Mouse (Mus musculus): ENCODE measurements at regions not wholly inside any gene's neighbourhood (a gene's known extent, or its start where the extent isn't known, plus 50 kb on each side); places are given as distances from the start of the nearest gene placed in this dataset.

DNA sequence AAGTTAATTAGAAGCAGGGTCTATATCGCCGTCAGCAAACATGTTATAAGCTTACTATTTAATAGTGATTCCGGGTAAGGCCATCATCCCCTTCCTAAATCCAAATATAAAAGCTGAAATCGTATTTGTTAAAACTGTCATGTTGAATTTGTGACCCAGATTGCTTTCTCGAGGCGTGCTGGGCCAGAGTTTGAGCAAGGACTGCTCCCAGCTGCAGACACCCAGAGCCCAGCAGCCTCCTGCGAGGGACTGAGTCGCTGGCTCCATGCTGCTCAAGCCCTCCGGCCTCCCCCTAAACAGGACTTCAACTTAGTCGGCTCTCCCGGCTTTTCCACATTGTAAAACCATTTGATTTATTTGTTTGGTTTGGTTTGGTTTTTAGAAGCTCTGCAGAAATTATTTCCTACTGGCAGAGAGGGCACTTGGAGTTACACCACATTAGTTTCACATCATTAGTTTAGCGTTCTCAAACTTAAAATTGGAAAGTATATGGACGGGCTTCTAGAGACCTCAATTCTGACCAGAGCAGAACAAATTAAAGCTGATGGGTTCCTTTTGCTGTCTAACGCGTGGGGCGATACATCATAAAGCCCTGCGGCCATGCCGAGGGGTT lies 126.4 kb upstream of the Pitx1 start:
- peak; percentile 68 for DNase-seq (ENCODE audit: low read depth, low spot score)

DNA sequence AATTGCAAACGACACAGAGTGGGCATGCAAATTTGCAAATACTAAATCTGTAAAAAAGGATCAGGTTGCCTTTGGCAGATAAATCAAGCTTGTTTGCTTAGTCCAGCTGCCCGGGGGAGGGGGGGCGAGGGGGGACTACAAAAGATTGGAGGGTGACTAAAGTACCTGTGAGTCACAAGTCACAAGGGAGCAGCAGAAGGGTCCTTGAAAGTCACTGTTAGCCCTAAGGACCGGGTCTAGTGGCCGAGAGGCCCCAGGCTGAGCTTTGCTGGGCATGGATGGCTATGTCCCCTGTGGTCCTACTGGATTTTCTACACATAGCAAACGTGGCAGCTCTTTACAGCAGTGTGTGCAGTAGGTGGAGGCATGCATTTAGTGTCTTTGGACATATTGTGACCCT lies 118.4 kb upstream of the Pitx1 start:
- no peak for DNase-seq (ENCODE audit: low read depth, low spot score)

DNA sequence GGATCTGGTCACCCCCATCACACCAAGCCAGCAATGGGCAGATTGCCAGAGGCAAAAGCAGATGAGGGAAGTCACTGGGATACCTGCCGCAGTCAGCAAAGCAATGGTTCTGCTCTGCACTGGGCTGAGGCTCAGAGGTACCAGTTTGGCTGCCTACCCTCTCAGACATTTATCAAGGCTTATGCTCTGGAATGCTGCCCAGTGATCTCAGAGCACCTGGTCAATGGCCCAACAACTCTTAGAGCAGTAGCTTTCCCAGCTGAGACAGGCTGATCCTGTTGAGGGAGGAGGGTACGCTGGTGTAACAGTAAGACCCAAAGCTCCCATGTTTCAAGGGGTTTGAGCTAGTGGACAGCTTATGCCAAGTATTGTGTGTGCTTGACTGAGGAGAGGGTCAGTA lies 117.4 kb upstream of the Pitx1 start:
- no peak for DNase-seq (ENCODE audit: low read depth, low spot score)

GRCm38 (mm10) chr13:55950773-55951172 lies 114.8 kb upstream of the Pitx1 start:
- no peak for DNase-seq (ENCODE audit: low read depth, low spot score)

- DNase-seq (ENCODE audit: low read depth, low spot score), result no peak
These were observed 112.6 kb upstream of the Pitx1 start for GRCm38 (mm10) chr13:55948591-55948990.

GRCm38 (mm10) chr13:55948144-55948543 lies 112.2 kb upstream of the Pitx1 start:
- no peak for DNase-seq (ENCODE audit: low read depth, low spot score)

- no peak for DNase-seq (ENCODE audit: low read depth, low spot score)
These were observed 101.4 kb upstream of the Pitx1 start for GRCm38 (mm10) chr13:55937417-55937816.

GRCm38 (mm10) chr13:55937000-55937399 lies 101.0 kb upstream of the Pitx1 start:
- no peak for DNase-seq (ENCODE audit: low read depth, low spot score)

DNA sequence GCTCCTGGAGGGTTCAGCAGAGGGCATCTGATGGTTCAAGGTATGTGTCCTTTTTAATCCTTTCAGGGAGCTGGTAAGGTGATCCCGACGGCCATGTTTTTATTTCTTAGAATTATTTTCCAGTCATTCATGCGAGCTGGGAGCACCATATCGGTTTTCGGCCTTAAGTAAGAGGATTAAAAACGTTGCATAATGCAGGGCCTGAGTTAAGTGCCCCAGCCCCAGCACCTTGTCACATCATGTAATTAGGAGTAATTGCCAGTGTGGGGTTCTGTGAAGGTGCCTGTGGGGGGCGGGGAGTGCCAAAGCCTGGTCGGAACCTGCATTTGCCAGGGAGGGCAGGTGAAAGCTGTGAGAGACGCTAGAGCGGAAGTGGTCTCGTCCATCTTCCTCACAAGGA lies 94.6 kb upstream of the Pitx1 start:
- DNase-seq (ENCODE audit: low read depth, low spot score), result no peak

GRCm38 (mm10) chr13:55929814-55930213 lies 93.8 kb upstream of the Pitx1 start:
- no peak for DNase-seq (ENCODE audit: low read depth, low spot score)

DNA sequence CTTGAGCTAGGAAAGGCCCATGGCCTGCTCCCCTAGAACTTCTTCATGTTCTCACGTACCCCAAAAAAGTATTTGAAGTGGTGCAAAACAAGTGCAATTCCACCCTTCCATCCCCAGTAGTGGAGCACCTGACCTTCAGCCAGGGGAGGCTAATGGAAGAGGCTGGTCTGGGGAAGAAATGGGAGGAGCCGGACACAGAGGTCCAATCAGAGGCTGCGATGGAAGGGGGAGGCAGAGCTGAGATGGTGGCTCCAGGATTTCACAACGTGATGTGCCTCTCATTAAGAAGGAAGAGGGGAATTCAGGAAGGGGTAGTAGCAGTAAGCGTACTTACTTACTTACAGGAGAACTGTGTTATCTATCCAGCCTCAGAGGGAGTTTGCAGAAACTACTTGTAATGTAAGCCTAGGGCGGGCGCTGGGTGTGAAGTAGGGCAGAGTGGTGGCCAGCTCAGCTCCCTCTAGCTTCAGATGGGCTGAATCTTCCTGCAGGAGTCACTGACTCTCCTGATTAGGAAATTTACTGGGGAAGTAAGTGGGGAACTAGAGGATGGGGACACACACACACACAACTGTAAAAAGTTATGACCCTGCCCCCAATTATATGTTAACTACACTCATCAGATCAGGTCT lies 87.6 kb upstream of the Pitx1 start:
- peak; percentile 46 for DNase-seq (ENCODE audit: low read depth, low spot score)

- DNase-seq (ENCODE audit: low read depth, low spot score), result no peak
These were observed 81.3 kb upstream of the Pitx1 start for GRCm38 (mm10) chr13:55917316-55917715.

- DNase-seq (ENCODE audit: low read depth, low spot score), result no peak
These were observed 76.3 kb upstream of the Pitx1 start for GRCm38 (mm10) chr13:55912271-55912711.

DNA sequence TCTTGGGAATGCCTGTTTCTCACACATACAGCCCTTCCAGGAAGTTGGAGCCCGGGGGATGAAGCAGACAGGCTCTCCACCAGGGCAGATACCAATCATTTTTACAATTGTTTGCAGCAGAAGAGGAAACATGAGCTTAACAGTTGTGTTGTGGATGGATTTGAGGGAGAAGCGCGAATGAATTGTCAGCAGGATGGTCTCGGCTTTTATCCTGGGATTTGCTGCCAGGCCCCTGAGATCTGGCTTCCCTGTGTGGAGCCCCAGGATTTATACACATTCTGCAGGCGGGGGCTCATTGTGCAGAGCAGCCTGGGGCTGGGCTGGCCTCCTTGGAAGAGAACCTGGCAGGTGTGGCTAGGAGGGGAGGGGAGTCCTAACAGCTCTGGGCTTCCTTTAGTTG lies 73.9 kb upstream of the Pitx1 start:
- DNase-seq (ENCODE audit: low read depth, low spot score), result no peak

GRCm38 (mm10) chr13:55904884-55905283 lies 68.9 kb upstream of the Pitx1 start:
- DNase-seq (ENCODE audit: low read depth, low spot score), result no peak

DNA sequence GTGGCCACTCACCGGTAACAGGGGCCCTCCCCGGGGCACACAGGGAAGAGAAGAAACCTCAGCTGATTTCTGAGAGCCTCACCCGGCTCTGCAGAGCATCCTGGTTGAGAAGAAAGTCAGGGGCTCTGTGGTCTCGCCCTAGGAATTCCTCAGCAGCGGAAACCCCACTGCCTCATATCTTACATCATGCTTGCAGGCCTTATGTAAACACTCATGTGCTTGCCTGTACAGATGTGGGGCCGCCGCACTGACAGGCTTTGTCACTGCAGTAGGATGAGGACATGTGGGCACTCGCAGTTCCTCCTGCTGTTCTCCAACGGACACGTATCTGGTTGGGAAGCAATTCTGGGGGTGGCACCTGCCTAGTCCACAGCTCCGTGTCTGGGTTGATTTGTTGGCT lies 66.3 kb upstream of the Pitx1 start:
- no peak for DNase-seq (ENCODE audit: low read depth, low spot score)

GRCm38 (mm10) chr13:55900190-55900526 lies 64.2 kb upstream of the Pitx1 start:
- DNase-seq (ENCODE audit: low read depth, low spot score), result no peak

DNA sequence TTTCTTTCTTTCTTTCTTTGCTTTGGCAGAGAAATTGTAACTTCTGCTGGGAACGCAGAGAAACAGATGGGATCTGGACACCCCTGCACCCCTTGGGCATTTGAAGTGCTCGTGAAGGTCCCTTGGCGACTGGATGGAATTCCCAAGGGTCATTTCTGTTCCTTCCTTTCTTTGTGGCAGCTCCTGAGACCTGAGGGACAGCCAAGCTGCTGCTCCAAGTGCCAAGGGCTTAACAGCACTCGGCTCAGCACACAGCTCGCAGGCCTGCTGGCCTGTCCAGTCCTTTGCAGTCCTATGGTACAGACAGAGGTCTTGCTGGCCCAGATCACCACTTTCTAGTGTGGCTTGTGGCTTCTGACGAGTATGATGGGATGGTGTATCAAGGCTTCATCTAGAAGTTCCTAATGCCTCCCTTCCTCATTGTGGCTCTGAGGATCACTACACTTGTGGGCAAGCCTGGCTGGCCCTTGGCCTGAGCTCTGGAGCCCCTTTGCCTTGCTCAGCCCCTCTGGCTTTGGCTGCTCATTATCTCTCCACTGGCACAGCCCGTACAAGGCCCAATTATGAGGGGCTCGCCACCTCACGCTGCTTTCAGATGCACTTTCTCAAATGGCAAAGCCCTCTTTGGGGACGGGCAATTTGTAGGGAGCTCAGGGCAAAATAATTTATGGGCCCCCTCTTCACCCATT lies 63.7 kb upstream of the Pitx1 start:
- no peak for DNase-seq (ENCODE audit: low read depth, low spot score)

DNA sequence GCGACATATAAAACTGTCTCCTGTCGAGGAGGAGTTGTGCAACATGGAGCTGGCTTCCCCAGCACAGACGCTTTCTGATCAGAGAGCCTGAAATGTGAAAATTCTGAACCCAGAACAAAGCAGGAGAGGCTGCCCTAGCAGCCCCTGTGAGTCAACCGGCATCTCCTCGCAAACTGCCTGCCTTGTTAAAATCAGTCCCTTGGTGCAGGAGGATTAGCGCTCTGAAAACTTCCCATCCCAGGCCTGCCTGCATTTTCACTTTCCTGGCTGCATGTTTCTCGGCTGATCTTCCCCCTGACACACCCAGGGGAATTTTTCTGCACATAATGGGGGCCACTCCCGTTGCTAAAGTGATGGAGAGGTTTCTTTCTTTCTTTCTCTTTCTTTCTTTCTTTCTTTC lies 63.0 kb upstream of the Pitx1 start:
- no peak for DNase-seq (ENCODE audit: low read depth, low spot score)

DNA sequence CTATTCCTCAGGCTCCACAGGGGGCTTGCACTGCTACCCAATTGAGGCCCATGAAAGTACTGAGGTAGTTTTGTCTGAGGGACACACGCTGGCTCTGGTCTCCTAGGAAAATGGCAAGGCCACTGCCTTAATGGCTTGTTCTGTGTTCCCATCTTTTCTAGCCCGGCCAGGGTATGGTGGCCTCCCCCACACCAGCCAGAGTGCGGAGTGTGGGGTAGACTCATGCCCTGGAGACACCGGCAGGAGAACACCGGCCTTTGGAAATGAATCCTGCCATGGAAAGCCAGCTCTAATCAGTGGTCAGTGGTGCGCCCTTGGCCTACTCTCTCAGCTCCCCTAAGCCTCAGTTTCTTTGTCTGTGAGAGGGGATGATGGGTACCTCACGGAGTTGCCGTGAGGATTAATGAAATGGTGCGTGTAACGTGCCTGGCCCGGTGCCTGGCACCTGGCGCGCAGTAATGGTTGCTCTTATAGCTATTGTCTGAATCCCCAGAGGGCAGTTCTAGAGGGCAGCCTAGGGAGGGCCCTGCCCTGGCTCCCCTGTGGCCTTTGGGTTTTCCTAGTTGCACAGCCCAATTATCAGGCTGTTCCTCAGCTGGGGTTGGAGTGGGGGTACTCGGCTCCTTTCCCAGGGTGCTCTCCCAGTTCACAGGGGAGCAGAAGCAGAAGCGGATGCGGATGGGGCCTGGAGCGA lies 62.4 kb upstream of the Pitx1 start:
- no peak for DNase-seq (ENCODE audit: low read depth, low spot score)

- DNase-seq (ENCODE audit: low read depth, low spot score), result no peak
These were observed 59.5 kb upstream of the Pitx1 start for GRCm38 (mm10) chr13:55895505-55895904.

GRCm38 (mm10) chr13:55893154-55894018 lies 57.4 kb upstream of the Pitx1 start:
- DNase-seq (ENCODE audit: low read depth, low spot score), result no peak
